Comparison of ENCODE assay signal across 32 mouse cellular contexts in the genomic region with DNA sequence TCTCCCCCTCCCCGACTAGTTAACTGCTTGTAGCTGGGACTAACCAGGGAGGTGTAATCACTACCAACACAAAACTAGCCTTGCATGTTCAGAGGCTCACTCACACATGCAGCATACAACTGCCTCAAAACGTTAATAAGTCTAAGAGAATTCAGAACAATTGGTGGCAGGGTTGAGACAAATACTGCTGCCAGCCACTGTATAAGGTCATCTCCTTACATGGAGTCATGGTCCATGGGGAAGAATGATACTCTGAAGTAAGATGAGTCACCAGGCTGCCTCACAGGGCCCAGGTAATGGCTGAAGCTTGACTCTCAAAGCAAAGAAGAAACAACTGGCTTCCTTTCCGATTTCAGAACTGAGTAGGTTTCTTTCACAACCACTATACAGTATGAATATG.
"Had no signal": no experiment of that assay in that cellular context is flagged by ENCODE, and none has a peak within 500 bp of the region (broad histone marks: within the 10 kb centered on the region; RNA-seq: fewer than 3 reads in every experiment).

No protein-coding gene starts in this region.

- H3K36me3 ChIP-seq: limb, embryonic 10.5 days; limb, embryonic 12.5 days; limb, embryonic 13.5 days; limb, embryonic 15.5 days; liver, embryonic 12.5 days; liver, embryonic 13.5 days; liver, embryonic 15.5 days; lung, embryonic 15.5 days; midbrain, embryonic 10.5 days; midbrain, embryonic 12.5 days; midbrain, embryonic 13.5 days; midbrain, embryonic 15.5 days; neural tube, embryonic 12.5 days had no signal

- H3K9me3 ChIP-seq: limb, embryonic 10.5 days; limb, embryonic 12.5 days; limb, embryonic 13.5 days; limb, embryonic 15.5 days; liver, embryonic 12.5 days; liver, embryonic 13.5 days; liver, embryonic 15.5 days; lung, embryonic 15.5 days; megakaryocyte, embryonic 14.5 days; midbrain, embryonic 10.5 days; midbrain, embryonic 12.5 days; midbrain, embryonic 13.5 days; midbrain, embryonic 15.5 days; neural tube, embryonic 12.5 days had no signal

- H3K4me1 ChIP-seq: limb, embryonic 10.5 days; limb, embryonic 12.5 days; limb, embryonic 13.5 days; limb, embryonic 15.5 days; liver, embryonic 12.5 days; liver, embryonic 13.5 days; liver, embryonic 15.5 days; lung, embryonic 15.5 days; megakaryocyte, embryonic 14.5 days; midbrain, embryonic 10.5 days; midbrain, embryonic 12.5 days; midbrain, embryonic 13.5 days; midbrain, embryonic 15.5 days; neural tube, embryonic 12.5 days had no signal

- H3K9ac ChIP-seq: limb, embryonic 12.5 days; limb, embryonic 13.5 days; limb, embryonic 15.5 days; liver, embryonic 12.5 days; liver, embryonic 13.5 days; liver, embryonic 14.5 days; liver, embryonic 15.5 days; liver, postnatal 0 days; lung, embryonic 14.5 days; lung, embryonic 15.5 days; midbrain, embryonic 12.5 days; midbrain, embryonic 13.5 days; midbrain, embryonic 15.5 days; neural tube, embryonic 12.5 days had no signal

- H3K4me2 ChIP-seq: limb, embryonic 12.5 days; limb, embryonic 13.5 days; limb, embryonic 15.5 days; liver, embryonic 11.5 days; liver, embryonic 12.5 days; liver, embryonic 13.5 days; liver, embryonic 15.5 days; lung, embryonic 14.5 days; lung, embryonic 15.5 days; midbrain, embryonic 11.5 days; midbrain, embryonic 12.5 days; midbrain, embryonic 13.5 days; midbrain, embryonic 15.5 days; neural tube, embryonic 12.5 days had no signal

- ATAC-seq: liver, embryonic 12.5 days; liver, postnatal 0 days; lung, postnatal 0 days; midbrain, embryonic 13.5 days; midbrain, embryonic 15.5 days; midbrain, embryonic 16.5 days had no signal

- H3K27ac ChIP-seq: limb, embryonic 10.5 days; limb, embryonic 12.5 days; limb, embryonic 13.5 days; limb, embryonic 15.5 days; liver, embryonic 12.5 days; liver, embryonic 13.5 days; liver, embryonic 14.5 days; liver, embryonic 15.5 days; lung, embryonic 15.5 days; macrophage; midbrain, embryonic 10.5 days; midbrain, embryonic 12.5 days; midbrain, embryonic 13.5 days; midbrain, embryonic 15.5 days; neural tube, embryonic 12.5 days had no signal

- H3K27me3 ChIP-seq: limb, embryonic 12.5 days; limb, embryonic 13.5 days; limb, embryonic 15.5 days; liver, embryonic 12.5 days; liver, embryonic 13.5 days; liver, embryonic 15.5 days; lung, embryonic 15.5 days; midbrain, embryonic 12.5 days; midbrain, embryonic 13.5 days; midbrain, embryonic 15.5 days; neural tube, embryonic 12.5 days had no signal

- DNase-seq: left cerebral cortex, postnatal 4 days; liver; liver, embryonic 13.5 days; liver, postnatal 0 days; lung, adult 18-20 months; lung, adult 2 months; lung, embryonic 14.5 days; lung, postnatal 10 days; lung, postnatal 14 days; lung, postnatal 36 days; lung, postnatal 4 days; midbrain, embryonic 14.5 days had no signal

- H3K4me3 ChIP-seq: limb, embryonic 10.5 days; limb, embryonic 12.5 days; limb, embryonic 13.5 days; limb, embryonic 15.5 days; liver, embryonic 12.5 days; liver, embryonic 13.5 days; liver, embryonic 15.5 days; lung, embryonic 15.5 days; megakaryocyte, embryonic 14.5 days; midbrain, embryonic 10.5 days; midbrain, embryonic 12.5 days; midbrain, embryonic 13.5 days; midbrain, embryonic 15.5 days; myocyte; neural tube, embryonic 12.5 days had no signal
